Mouse (Mus musculus): ENCODE measurements around the gene Arf4. TPM values are rescaled to one million over a fixed set of nuclear protein-coding genes. Genes with fewer than 3 reads are reported as not detected.
A peak's percentile ranks its signal among the peaks of the same experiment; 100 is the strongest.

Arf4 gene
- polyA plus RNA-seq, 2 experiments = 51.2 to 140 TPM

DNA sequence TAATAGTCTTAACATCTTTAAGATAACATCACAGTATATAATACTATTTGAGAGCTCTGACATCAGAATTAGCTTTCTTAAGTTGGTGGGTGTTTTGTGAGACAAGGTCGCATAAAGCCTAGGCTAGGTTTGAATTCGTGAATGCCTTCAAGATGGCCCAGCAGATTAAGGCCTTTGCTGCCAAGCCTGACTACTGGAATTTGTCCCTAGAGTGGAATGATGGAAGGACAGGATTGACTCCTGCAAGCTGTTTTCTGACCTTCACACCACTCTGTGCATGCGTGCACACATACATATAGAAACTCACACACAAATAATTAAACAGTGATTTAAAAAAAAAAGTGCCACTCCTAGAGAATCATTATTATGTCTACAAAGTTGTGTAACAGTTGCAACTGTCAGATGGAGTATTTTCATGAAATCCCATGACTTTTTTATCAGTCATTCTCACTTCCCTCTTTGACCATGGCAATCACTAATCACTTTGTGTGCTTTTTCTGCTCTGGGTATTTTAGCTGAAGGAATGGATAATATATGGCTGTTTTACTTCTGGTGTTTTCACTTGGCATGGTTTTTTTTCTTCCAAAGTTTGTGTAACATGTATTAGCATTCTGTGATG, 5.2 kb downstream of the Arf4 start:
- Histone ChIP-seq H3K4me3 (ENCODE audit: insufficient read depth in 1 of 2, low read depth in 2 of 2, low read length in 2 of 2) (no peak overlapping the region), H3K36me3 (replicated peaks; ENCODE audit: control insufficient read depth, insufficient read depth, low read depth) (peaks cover 5% of the 10 kb centered on the region), H3K9me3 (ENCODE audit: control insufficient read depth, low read length) (no peaks in the 10 kb centered on the region), H3K27me3 (ENCODE audit: control insufficient read depth, insufficient read depth, low read length) (no peaks in the 10 kb centered on the region), H3K9ac (replicated peaks) (no peak overlapping the region), H3K4me1 (replicated peaks; ENCODE audit: control insufficient read depth in 2 of 2, insufficient read depth in 2 of 2, low read length in 1 of 2) (peaks cover 2 to 5% of the 10 kb centered on the region in 2 experiments; a peak in 1 of 4 replicates), H3K27ac (no peak overlapping the region), H3K4me2 (ENCODE audit: low read depth) (no peak overlapping the region)
- no peak for DNase-seq (ENCODE audit: low read depth in 3 of 3, low spot score in 3 of 3)
- TF ChIP-seq CTCF (IDR thresholded peaks at IDR 0.05; ENCODE audit: low read depth) (no peak), EP300 (IDR thresholded peaks at IDR 0.05; ENCODE audit: low read depth) (no peak)
- WGBS (ENCODE audit: insufficient replicate concordance) = 44% methylated on average over 3 of the region's 3 CpGs
- no peak for ATAC-seq (ENCODE audit: insufficient read depth)

DNA sequence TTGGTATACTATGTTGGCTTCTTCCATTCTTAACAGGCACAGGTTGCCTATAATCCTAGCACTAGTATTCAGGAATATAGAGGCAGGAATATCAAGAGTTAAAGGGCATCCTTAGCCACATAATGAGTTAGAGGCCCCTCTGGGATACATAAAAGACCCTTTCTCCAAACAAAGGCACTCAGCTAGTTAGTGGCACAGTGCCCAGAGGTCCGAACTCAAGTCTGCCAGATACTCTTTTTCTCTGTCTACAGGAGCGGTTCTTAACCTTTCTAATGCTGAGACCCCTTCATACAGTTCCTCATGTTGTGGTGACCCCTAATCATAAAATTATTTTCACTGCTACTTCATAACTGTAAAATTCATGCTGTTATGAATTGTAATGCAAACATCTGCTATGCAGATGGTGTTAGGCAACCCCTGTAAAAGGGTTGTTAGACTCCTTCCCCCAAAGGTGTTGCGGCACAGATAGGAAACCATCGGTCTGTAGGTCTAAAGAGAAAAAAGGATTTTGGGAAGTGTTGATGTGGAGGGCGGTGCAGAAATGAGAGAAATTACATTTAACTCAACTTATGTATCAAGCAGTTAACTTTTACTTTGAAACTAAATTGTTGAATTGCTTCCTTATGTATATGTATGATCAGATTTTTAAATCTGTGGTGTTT, 8.2 kb downstream of the Arf4 start:
- 0 out of 4 replicates have a peak, but pooled peaks cover 0 to 2% of the 10 kb centered on the region in 2 experiments for H3K4me1 ChIP-seq (replicated peaks; ENCODE audit: control insufficient read depth in 2 of 2, insufficient read depth in 2 of 2, low read length in 1 of 2)
- TF ChIP-seq EP300 (IDR thresholded peaks at IDR 0.05; ENCODE audit: low read depth) (no peak), CTCF (IDR thresholded peaks at IDR 0.05; ENCODE audit: low read depth) (no peak)
- no peak for ATAC-seq (ENCODE audit: insufficient read depth)
- H3K27ac ChIP-seq = no peak overlapping the region
- H3K4me2 ChIP-seq (ENCODE audit: low read depth) = no peak overlapping the region
- 81% methylated on average over 5 of the region's 5 CpGs for WGBS (ENCODE audit: insufficient replicate concordance)
- H3K36me3 ChIP-seq (replicated peaks; ENCODE audit: control insufficient read depth, insufficient read depth, low read depth) = peaks cover 10% of the 10 kb centered on the region
- no peak overlapping the region for H3K4me3 ChIP-seq (ENCODE audit: insufficient read depth in 1 of 2, low read depth in 2 of 2, low read length in 2 of 2)
- H3K9me3 ChIP-seq (ENCODE audit: control insufficient read depth, low read length) = no peaks in the 10 kb centered on the region
- no peak overlapping the region for H3K9ac ChIP-seq (replicated peaks)
- H3K27me3 ChIP-seq (ENCODE audit: control insufficient read depth, insufficient read depth, low read length) = no peaks in the 10 kb centered on the region
- no peak for DNase-seq (ENCODE audit: low read depth in 3 of 3, low spot score in 3 of 3)

DNA sequence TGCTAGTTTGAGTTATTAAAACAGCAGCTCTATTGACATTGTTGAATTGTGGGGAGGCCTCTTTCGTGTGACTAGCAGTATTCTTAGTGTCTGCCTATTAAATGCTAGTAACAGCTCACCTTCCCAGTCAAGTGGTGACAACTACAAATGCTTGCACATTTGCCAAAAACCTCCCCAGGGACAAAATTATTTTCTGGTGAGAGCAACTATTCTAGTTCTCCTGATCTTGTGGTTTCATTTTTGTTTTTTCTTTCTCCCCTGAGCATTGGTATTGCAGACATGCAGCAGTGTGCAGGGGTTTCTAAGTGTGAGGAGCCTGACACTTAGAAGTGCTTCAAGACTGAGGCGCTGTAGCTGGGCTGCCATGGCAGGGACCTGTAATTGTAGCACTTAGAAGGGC, 9.9 kb downstream of the Arf4 start:
- Histone ChIP-seq H3K9me3 (ENCODE audit: control insufficient read depth, low read length) (no peaks in the 10 kb centered on the region), H3K4me3 (ENCODE audit: insufficient read depth in 1 of 2, low read depth in 2 of 2, low read length in 2 of 2) (no peak overlapping the region), H3K4me1 (replicated peaks; ENCODE audit: control insufficient read depth in 2 of 2, insufficient read depth in 2 of 2, low read length in 1 of 2) (0 out of 4 replicates have a peak, but pooled peaks cover 0 to 2% of the 10 kb centered on the region in 2 experiments), H3K4me2 (ENCODE audit: low read depth) (no peak overlapping the region), H3K27ac (no peak overlapping the region), H3K27me3 (ENCODE audit: control insufficient read depth, insufficient read depth, low read length) (no peaks in the 10 kb centered on the region), H3K36me3 (replicated peaks; ENCODE audit: control insufficient read depth, insufficient read depth, low read depth) (peaks cover 12% of the 10 kb centered on the region), H3K9ac (replicated peaks) (no peak overlapping the region)
- 91% methylated on average over 2 of the region's 2 CpGs for WGBS (ENCODE audit: insufficient replicate concordance)
- no peak for ATAC-seq (ENCODE audit: insufficient read depth)
- no peak for DNase-seq (ENCODE audit: low read depth in 3 of 3, low spot score in 3 of 3)
- no peak for TF ChIP-seq CTCF (IDR thresholded peaks at IDR 0.05; ENCODE audit: low read depth)

DNA sequence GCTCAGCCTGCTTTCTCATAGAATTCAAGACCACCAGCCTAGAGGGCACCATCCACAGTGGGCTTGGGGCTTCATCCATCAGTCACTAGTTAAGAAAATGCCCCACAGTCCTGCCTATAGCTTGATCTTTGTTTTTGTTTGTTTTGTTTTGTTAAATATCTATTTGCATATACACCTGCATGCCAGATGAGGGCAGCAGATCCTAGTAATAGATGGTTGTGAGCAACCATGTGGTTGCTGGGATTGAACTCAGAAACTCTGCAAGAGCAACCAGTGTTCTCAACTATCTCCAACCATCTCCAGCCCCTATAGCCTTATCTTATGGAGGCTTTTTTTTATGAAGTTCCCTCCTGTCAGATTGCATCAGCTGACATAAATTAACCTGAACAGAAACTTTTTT, 14.0 kb downstream of the Arf4 start:
- H3K36me3 ChIP-seq (replicated peaks; ENCODE audit: control insufficient read depth, insufficient read depth, low read depth) = peaks cover 31% of the 10 kb centered on the region

DNA sequence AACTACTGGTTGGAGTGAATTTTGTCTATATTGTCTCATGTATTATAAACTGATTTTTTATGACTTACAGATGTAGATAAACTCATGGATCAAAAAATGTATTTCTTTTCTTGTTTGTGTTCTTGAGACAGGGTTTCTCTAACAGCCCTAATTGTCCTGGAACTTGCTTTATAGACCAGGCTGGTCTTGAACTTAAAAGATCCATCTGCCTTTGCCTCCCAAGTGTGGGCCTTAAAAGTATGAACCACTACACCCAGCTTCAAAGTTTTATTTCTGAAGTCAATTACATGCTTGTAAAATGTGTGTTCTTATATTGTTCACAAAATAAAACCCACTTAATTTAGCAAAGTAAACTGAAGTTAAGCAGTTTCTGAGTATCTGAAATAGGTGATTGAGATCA, 20.3 kb downstream of the Arf4 start:
- ATAC-seq (ENCODE audit: insufficient read depth) (no peak), DNase-seq (ENCODE audit: low read depth in 3 of 3, low spot score in 3 of 3) (no peak)
- H3K36me3 ChIP-seq (replicated peaks; ENCODE audit: control insufficient read depth, insufficient read depth, low read depth) = peaks cover 31% of the 10 kb centered on the region
- no peak overlapping the region for H3K27ac ChIP-seq
- 0 out of 4 replicates have a peak, but pooled peaks cover 0 to 2% of the 10 kb centered on the region in 2 experiments for H3K4me1 ChIP-seq (replicated peaks; ENCODE audit: control insufficient read depth in 2 of 2, insufficient read depth in 2 of 2, low read length in 1 of 2)
- TF ChIP-seq CTCF (IDR thresholded peaks at IDR 0.05; ENCODE audit: low read depth) = no peak
- no peak for TF ChIP-seq EP300 (IDR thresholded peaks at IDR 0.05; ENCODE audit: low read depth)
- no peak overlapping the region for H3K9ac ChIP-seq (replicated peaks)
- no peaks in the 10 kb centered on the region for H3K27me3 ChIP-seq (ENCODE audit: control insufficient read depth, insufficient read depth, low read length)
- no peak overlapping the region for H3K4me2 ChIP-seq (ENCODE audit: low read depth)
- no peak overlapping the region for H3K4me3 ChIP-seq (ENCODE audit: insufficient read depth in 1 of 2, low read depth in 2 of 2, low read length in 2 of 2)
- H3K9me3 ChIP-seq (ENCODE audit: control insufficient read depth, low read length) = no peaks in the 10 kb centered on the region

More for the DNA sequence above, 14.0 kb downstream of the Arf4 start:
- TF ChIP-seq EP300 (IDR thresholded peaks at IDR 0.05; ENCODE audit: low read depth) = no peak
- peak; percentile 69 for TF ChIP-seq CTCF (IDR thresholded peaks at IDR 0.05; ENCODE audit: low read depth)
- no peak overlapping the region for H3K4me3 ChIP-seq (ENCODE audit: insufficient read depth in 1 of 2, low read depth in 2 of 2, low read length in 2 of 2)
- no peaks in the 10 kb centered on the region for H3K9me3 ChIP-seq (ENCODE audit: control insufficient read depth, low read length)
- H3K27ac ChIP-seq = no peak overlapping the region
- H3K27me3 ChIP-seq (ENCODE audit: control insufficient read depth, insufficient read depth, low read length) = no peaks in the 10 kb centered on the region
- H3K4me1 ChIP-seq (replicated peaks; ENCODE audit: control insufficient read depth in 2 of 2, insufficient read depth in 2 of 2, low read length in 1 of 2) = no peaks in the 10 kb centered on the region
- ATAC-seq (ENCODE audit: insufficient read depth) (peak; percentile 21; the same call in 1 of the 2 replicates), DNase-seq (ENCODE audit: low read depth in 3 of 3, low spot score in 3 of 3) (no peak)
- no peak overlapping the region for H3K4me2 ChIP-seq (ENCODE audit: low read depth)
- H3K9ac ChIP-seq (replicated peaks) = no peak overlapping the region

All from liver, embryonic 14.5 days (tissue).